Mouse (Mus musculus) MEL (cell line): ENCODE measurements around the gene 4430402I18Rik. TPM values are rescaled to one million over a fixed set of nuclear protein-coding genes. Genes with fewer than 3 reads are reported as not detected.

Experiments used
- DNase-seq: peaks from one replicate; pipeline ENCODE4 v3.0.0; 2011; ENCODE audit warnings: low read depth, low spot score
- H3K27ac ChIP-seq: 2 replicates; pipeline ENCODE4 v1.5.1; 2012; ENCODE audit warnings: low read depth, mild to moderate bottlenecking, control low read depth, low read length, moderate library complexity; ENCODE audit not compliant: control insufficient read depth
- H3K27me3 ChIP-seq, 2 experiments: fragments of 150-350 bp in 1 of 2; sonication (generic) in 1 of 2; 2 replicates each; pipeline ENCODE4 v1.6.1; 2012; ENCODE audit warnings: low read length in 2 of 2, mild to moderate bottlenecking in 2 of 2, improper control_type of control experiment in 1 of 2, moderate library complexity in 1 of 2; ENCODE audit not compliant: insufficient read depth in 2 of 2, control insufficient read depth in 1 of 2
- H3K36me3 ChIP-seq, 2 experiments: 2 replicates each; pipeline ENCODE4 v1.6.1; 2012 to 2014; ENCODE audit warnings: low read length in 2 of 2, improper control_type of control experiment in 1 of 2, inconsistent platforms in 1 of 2, mild to moderate bottlenecking in 1 of 2; ENCODE audit not compliant: insufficient read depth in 2 of 2, control insufficient read depth in 1 of 2
- H3K4me1 ChIP-seq, 2 experiments: fragments of 150-350 bp in 1 of 2; sonication (generic) in 1 of 2; 2 replicates each; pipeline ENCODE4 v1.6.1; 2012; ENCODE audit warnings: low read length in 2 of 2, improper control_type of control experiment in 1 of 2, mild to moderate bottlenecking in 1 of 2; ENCODE audit not compliant: insufficient read depth in 2 of 2, control insufficient read depth in 1 of 2
- H3K4me3 ChIP-seq, 2 experiments: fragments of 150-350 bp in 1 of 2; sonication (generic) in 1 of 2; 2 replicates each; pipeline ENCODE4 v1.5.1; 2012; ENCODE audit warnings: low read depth in 2 of 2, low read length in 2 of 2, mild to moderate bottlenecking in 2 of 2, moderate library complexity in 2 of 2, control low read depth in 1 of 2, improper control_type of control experiment in 1 of 2; ENCODE audit not compliant: control insufficient read depth in 1 of 2, insufficient read depth in 1 of 2
- H3K79me2 ChIP-seq: 2 replicates; pipeline ENCODE4 v1.6.1; 2012; ENCODE audit warnings: mild to moderate bottlenecking, low read length, moderate library complexity; ENCODE audit not compliant: control insufficient read depth, poor library complexity, insufficient read depth
- H3K9ac ChIP-seq: 2 replicates; pipeline ENCODE4 v1.6.1; 2012; ENCODE audit warnings: low read depth, mild to moderate bottlenecking, control low read depth, low read length, moderate library complexity; ENCODE audit not compliant: control insufficient read depth, poor library complexity, severe bottlenecking
- H3K9me3 ChIP-seq: fragments of 150-350 bp; sonication (generic); replicated peaks from 2 replicates; pipeline ENCODE4 v1.6.1; 2012; ENCODE audit warnings: mild to moderate bottlenecking, low read length, improper control_type of control experiment, moderate library complexity; ENCODE audit not compliant: insufficient read depth
- CTCF ChIP-seq, 3 experiments: IDR thresholded peaks in 2 of 3; conservative IDR thresholded peaks in 1 of 3; 2 replicates each; pipeline ENCODE4 v1.5.1; 2011 to 2012; ENCODE audit warnings: low read length in 3 of 3, low read depth in 2 of 3, mild to moderate bottlenecking in 2 of 3, improper control_type of control experiment in 1 of 3, inconsistent platforms in 1 of 3, mixed read lengths in 1 of 3, moderate library complexity in 1 of 3; ENCODE audit not compliant: control insufficient read depth in 1 of 3, insufficient read depth in 1 of 3, poor library complexity in 1 of 3, severe bottlenecking in 1 of 3
- E2F4 ChIP-seq: IDR thresholded peaks from 2 replicates; pipeline ENCODE4 v1.6.1; 2011; ENCODE audit warnings: low read depth, low read length, improper control_type of control experiment, borderline replicate concordance
- ELF1 ChIP-seq: IDR thresholded peaks from 2 replicates; pipeline ENCODE4 v1.6.1; 2014; ENCODE audit warnings: low read depth, mild to moderate bottlenecking, inconsistent platforms, low read length, improper control_type of control experiment, moderate library complexity
- GATA1 ChIP-seq: IDR thresholded peaks from 2 replicates; pipeline ENCODE4 v1.6.1; 2011; ENCODE audit warnings: low read depth, low read length, improper control_type of control experiment
- KAT2A ChIP-seq: conservative IDR thresholded peaks from 2 replicates; pipeline ENCODE4 v1.6.1; 2012; ENCODE audit warnings: low read depth, low read length, improper control_type of control experiment, inconsistent platforms
- MAX ChIP-seq: IDR thresholded peaks from 2 replicates; pipeline ENCODE4 v1.6.1; 2011; ENCODE audit warnings: low read length, improper control_type of control experiment
- MAZ ChIP-seq: IDR thresholded peaks from 2 replicates; pipeline ENCODE4 v1.6.1; 2012; ENCODE audit warnings: low read depth, mild to moderate bottlenecking, inconsistent platforms, low read length, improper control_type of control experiment
- MEF2A ChIP-seq: IDR thresholded peaks from 2 replicates; pipeline ENCODE4 v1.6.1; 2014; ENCODE audit warnings: low read depth, mild to moderate bottlenecking, inconsistent platforms, low read length, improper control_type of control experiment; ENCODE audit not compliant: poor library complexity, insufficient replicate concordance, severe bottlenecking; ENCODE audit errors: extremely low read depth
- MXI1 ChIP-seq: IDR thresholded peaks from 2 replicates; pipeline ENCODE4 v1.6.1; 2011; ENCODE audit warnings: mild to moderate bottlenecking, low read depth, low read length, improper control_type of control experiment
- MYB ChIP-seq: IDR thresholded peaks from 2 replicates; pipeline ENCODE4 v1.6.1; 2011; ENCODE audit warnings: mild to moderate bottlenecking, low read depth, low read length, improper control_type of control experiment
- MYC ChIP-seq: IDR thresholded peaks from 2 replicates; pipeline ENCODE4 v1.6.1; 2011; ENCODE audit warnings: low read depth, mild to moderate bottlenecking, low read length, improper control_type of control experiment, moderate library complexity
- NELFE ChIP-seq: IDR thresholded peaks from 2 replicates; pipeline ENCODE4 v1.6.1; 2011; ENCODE audit warnings: low read depth, low read length, improper control_type of control experiment
- NRF1 ChIP-seq: IDR thresholded peaks from 2 replicates; pipeline ENCODE4 v1.6.1; 2014; ENCODE audit warnings: low read depth, mild to moderate bottlenecking, inconsistent platforms, low read length, improper control_type of control experiment, moderate library complexity; ENCODE audit not compliant: poor library complexity, insufficient read depth, severe bottlenecking
- POLR2AphosphoS2 ChIP-seq: IDR thresholded peaks from 2 replicates; pipeline ENCODE4 v1.6.1; 2011; ENCODE audit warnings: low read length, improper control_type of control experiment
- POLR2AphosphoS5 ChIP-seq: IDR thresholded peaks from 2 replicates; pipeline ENCODE4 v1.6.1; 2012; ENCODE audit warnings: low read depth, borderline replicate concordance, mild to moderate bottlenecking, inconsistent platforms, low read length, moderate library complexity, mixed read lengths
- RAD21 ChIP-seq: IDR thresholded peaks from 2 replicates; pipeline ENCODE4 v1.6.1; 2011; ENCODE audit warnings: mild to moderate bottlenecking, low read depth, low read length, improper control_type of control experiment
- SIN3A ChIP-seq: IDR thresholded peaks from 2 replicates; pipeline ENCODE4 v1.6.1; 2012; ENCODE audit warnings: low read length, improper control_type of control experiment, inconsistent platforms
- SMC3 ChIP-seq: IDR thresholded peaks from 2 replicates; pipeline ENCODE4 v1.6.1; 2011; ENCODE audit warnings: low read depth, low read length, improper control_type of control experiment
- TAL1 ChIP-seq: IDR thresholded peaks from 2 replicates; pipeline ENCODE4 v1.6.1; 2012; ENCODE audit warnings: mild to moderate bottlenecking, inconsistent platforms, low read length, moderate library complexity, mixed read lengths
- UBTF ChIP-seq: IDR thresholded peaks from 2 replicates; pipeline ENCODE4 v1.6.1; 2012; ENCODE audit warnings: low read depth, mild to moderate bottlenecking, inconsistent platforms, low read length, improper control_type of control experiment, moderate library complexity, borderline replicate concordance; ENCODE audit not compliant: insufficient read depth
- USF2 ChIP-seq, 2 experiments: IDR thresholded peaks; 2 replicates each; pipeline ENCODE4 v1.6.1; 2011 to 2012; ENCODE audit warnings: improper control_type of control experiment in 2 of 2, low read length in 2 of 2, borderline replicate concordance in 1 of 2, inconsistent platforms in 1 of 2, low read depth in 1 of 2, mild to moderate bottlenecking in 1 of 2; ENCODE audit not compliant: insufficient read depth in 1 of 2
- ZKSCAN1 ChIP-seq: IDR thresholded peaks from 2 replicates; pipeline ENCODE4 v1.6.1; 2012; ENCODE audit warnings: low read depth, mild to moderate bottlenecking, inconsistent platforms, low read length, improper control_type of control experiment, moderate library complexity
- ZMIZ1 ChIP-seq: IDR thresholded peaks from 2 replicates; pipeline ENCODE4 v1.6.1; 2012; ENCODE audit warnings: low read depth, mild to moderate bottlenecking, inconsistent platforms, low read length, improper control_type of control experiment, moderate library complexity
- ZNF384 ChIP-seq: IDR thresholded peaks from 2 replicates; pipeline ENCODE4 v1.6.1; 2012; ENCODE audit warnings: low read depth, mild to moderate bottlenecking, inconsistent platforms, low read length, improper control_type of control experiment
- polyA plus RNA-seq, 2 experiments: library from polyadenylated mRNA; stranded (reverse) in 1 of 2; unstranded in 1 of 2; fragments of >175 nt in 1 of 2; fragments of >200 nt in 1 of 2; gene quantifications; 2 replicates each; pipeline versions ENCODE4 v1.2.1 to v1.2.4; 2012; ENCODE audit warnings: low replicate concordance in 2 of 2, low read depth in 1 of 2; ENCODE audit not compliant: insufficient read length in 2 of 2, insufficient read depth in 1 of 2, missing spikeins in 1 of 2
- total RNA-seq: library from RNA; depleted of rRNA; stranded (reverse); fragments of 300-350 nt; gene quantifications from 2 replicates; pipeline ENCODE4 v1.2.3, GENCODE M21; 2012

4430402I18Rik gene
- total and polyA plus RNA-seq, 3 experiments, result not detected

DNA sequence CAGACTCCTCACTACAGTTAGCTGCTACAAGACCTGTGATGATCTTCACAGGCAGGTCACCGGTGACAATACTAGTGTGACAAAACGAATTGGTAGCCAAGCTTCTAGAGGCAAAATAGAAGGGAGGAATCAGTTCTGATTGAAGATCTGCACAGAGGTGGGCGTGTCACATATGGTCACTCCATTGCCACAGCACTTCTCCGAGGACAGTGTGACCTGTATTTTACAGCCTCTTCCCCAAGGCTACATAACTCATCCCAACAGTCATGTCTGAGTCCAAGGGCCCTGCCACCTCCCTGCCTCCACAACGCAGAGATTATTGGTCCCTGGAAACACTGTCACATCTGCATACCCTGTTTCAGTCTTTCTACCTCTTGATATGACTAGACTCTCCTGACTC is 1.6 kb upstream of the 4430402I18Rik start:
- H3K4me3 ChIP-seq, result no peak overlapping the region

DNA sequence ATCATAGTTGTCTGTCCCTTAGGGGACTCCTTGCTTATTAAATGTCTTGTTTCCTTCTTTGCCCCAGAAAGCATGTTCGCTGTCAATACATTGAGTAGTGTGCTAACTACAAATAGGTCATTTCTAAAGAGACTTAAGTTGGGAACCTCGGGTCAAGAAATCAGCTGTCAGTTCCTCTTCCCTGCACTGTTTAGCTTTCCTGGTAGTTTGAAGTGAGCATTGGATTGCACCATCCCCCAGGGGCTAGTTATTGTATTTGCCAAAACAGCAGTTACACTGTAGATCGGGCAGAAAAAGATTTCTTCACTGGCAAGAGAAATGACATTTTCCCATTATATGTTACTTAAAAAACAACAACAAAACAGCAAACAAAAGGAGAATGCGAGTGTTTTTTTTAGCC is 578 bp upstream of the 4430402I18Rik start:
- no peak for DNase-seq
- Histone ChIP-seq H3K4me3 (no peak overlapping the region), H3K9ac (no peak overlapping the region), H3K36me3 (no peaks in the 10 kb centered on the region), H3K9me3 (no peaks in the 10 kb centered on the region), H3K79me2 (no peaks in the 10 kb centered on the region), H3K4me1 (no peaks in the 10 kb centered on the region), H3K27ac (no peak overlapping the region), H3K27me3 (peaks cover 3 to 16% of the 10 kb centered on the region in 2 experiments)
- TF ChIP-seq ZNF384 (no peak), ZKSCAN1 (no peak), NELFE (no peak), GATA1 (no peak), POLR2AphosphoS5 (no peak), KAT2A (no peak), E2F4 (no peak), SIN3A (no peak), MXI1 (no peak), MYB (no peak), MAX (no peak)

More for the DNA sequence above, 1.6 kb upstream of the 4430402I18Rik start:
- Histone ChIP-seq H3K79me2 (no peaks in the 10 kb centered on the region), H3K36me3 (no peaks in the 10 kb centered on the region), H3K4me1 (no peaks in the 10 kb centered on the region), H3K27me3 (peaks cover 3 to 10% of the 10 kb centered on the region in 2 experiments), H3K9ac (no peak overlapping the region), H3K27ac (no peak overlapping the region), H3K9me3 (no peaks in the 10 kb centered on the region)
- DNase-seq, result no peak
- no peak for TF ChIP-seq POLR2AphosphoS2
- no peak for TF ChIP-seq MAZ
- TF ChIP-seq MYB, result no peak
- no peak for TF ChIP-seq UBTF
- TF ChIP-seq SIN3A, result no peak
- no peak for TF ChIP-seq SMC3
- TF ChIP-seq CTCF (IDR thresholded peaks at IDR 0.05 in 2 of 3, conservative IDR thresholded peaks at IDR 0.05 in 1 of 3; ENCODE audit: control insufficient read depth in 1 of 3, insufficient read depth in 1 of 3, low read depth in 2 of 3, low read length in 3 of 3, poor library complexity in 1 of 3, severe bottlenecking in 1 of 3), result no peak
- TF ChIP-seq ELF1, result no peak
- no peak for TF ChIP-seq NRF1
- no peak for TF ChIP-seq TAL1
- TF ChIP-seq ZMIZ1, result no peak
- no peak for TF ChIP-seq MEF2A
- TF ChIP-seq USF2 (IDR thresholded peaks at IDR 0.05; ENCODE audit: borderline replicate concordance in 1 of 2, insufficient read depth in 1 of 2, low read depth in 1 of 2, low read length in 2 of 2), result no peak
- TF ChIP-seq RAD21, result no peak
- no peak for TF ChIP-seq MYC
- no peak for TF ChIP-seq NELFE
